Mouse (Mus musculus) liver, embryonic 13.5 days (tissue): ENCODE data around the gene Gm17374. TPM values are rescaled to one million over a fixed set of nuclear protein-coding genes. Genes with fewer than 3 reads are reported as not detected.
A peak's percentile ranks its signal among the peaks of the same experiment; 100 is the strongest.
"Not testable (repeated sequence)": the region's sequence is repeated elsewhere in the genome, so short reads cannot be mapped to it uniquely, and the experiment has no call there.

Source experiments
- ATAC-seq: fragments of 200-750 bp; cut with Nextera tagmentation; 2 replicates; pipeline ENCODE4 v1.8.0; 2017; ENCODE audit warnings: low read depth, mild to moderate bottlenecking, moderate number of reproducible peaks, moderate library complexity
- DNase-seq: peaks from one replicate; pipeline ENCODE4 v3.0.0; 2022
- H3K27ac ChIP-seq: fragments of 300-500 bp; sonication (generic); 2 replicates; pipeline ENCODE4 v1.5.1; 2015; ENCODE audit warnings: moderate library complexity, mild to moderate bottlenecking, inconsistent platforms
- H3K27me3 ChIP-seq: fragments of 300-500 bp; sonication (generic); 2 replicates; pipeline ENCODE4 v1.6.1; 2015; ENCODE audit warnings: mild to moderate bottlenecking, inconsistent platforms
- H3K36me3 ChIP-seq: fragments of 300-500 bp; sonication (generic); 2 replicates; pipeline ENCODE4 v1.6.1; 2015; ENCODE audit warnings: mild to moderate bottlenecking, inconsistent platforms
- H3K4me1 ChIP-seq: fragments of 300-500 bp; sonication (generic); replicated peaks from 2 replicates; pipeline ENCODE4 v1.6.1; 2015; ENCODE audit warnings: inconsistent platforms
- H3K4me2 ChIP-seq: fragments of 300-500 bp; sonication (generic); 2 replicates; pipeline ENCODE4 v1.6.1; 2015; ENCODE audit warnings: inconsistent platforms, mild to moderate bottlenecking, moderate library complexity
- H3K4me3 ChIP-seq: fragments of 300-500 bp; sonication (generic); replicated peaks from 2 replicates; pipeline ENCODE4 v1.5.1; 2015; ENCODE audit warnings: mild to moderate bottlenecking, inconsistent platforms
- H3K9ac ChIP-seq: fragments of 300-500 bp; sonication (generic); 2 replicates; pipeline ENCODE4 v1.6.1; 2015; ENCODE audit warnings: mild to moderate bottlenecking, inconsistent platforms
- H3K9me3 ChIP-seq: fragments of 300-500 bp; sonication (generic); replicated peaks from 2 replicates; pipeline ENCODE4 v1.6.1; 2016; ENCODE audit warnings: inconsistent platforms
- WGBS: fragments of 180-500 bp; shearing (Covaris S2); methylation state at CpG from one replicate; pipeline ENCODE4 v1.1.7; 2015; ENCODE audit not compliant: insufficient replicate concordance; 5-methylcytosine and 5-hydroxymethylcytosine counted together
- polyA plus RNA-seq: library from polyadenylated mRNA; unstranded; fragments of >200 nt; fragmentation: Nextera tagmentation; extraction: Ambion mirVana; gene quantifications from 2 replicates; pipeline ENCODE4 v1.2.1, GENCODE M21; 2015

Gm17374 gene
- polyA plus RNA-seq, 1 experiment from 2014 or later = not detected

DNA sequence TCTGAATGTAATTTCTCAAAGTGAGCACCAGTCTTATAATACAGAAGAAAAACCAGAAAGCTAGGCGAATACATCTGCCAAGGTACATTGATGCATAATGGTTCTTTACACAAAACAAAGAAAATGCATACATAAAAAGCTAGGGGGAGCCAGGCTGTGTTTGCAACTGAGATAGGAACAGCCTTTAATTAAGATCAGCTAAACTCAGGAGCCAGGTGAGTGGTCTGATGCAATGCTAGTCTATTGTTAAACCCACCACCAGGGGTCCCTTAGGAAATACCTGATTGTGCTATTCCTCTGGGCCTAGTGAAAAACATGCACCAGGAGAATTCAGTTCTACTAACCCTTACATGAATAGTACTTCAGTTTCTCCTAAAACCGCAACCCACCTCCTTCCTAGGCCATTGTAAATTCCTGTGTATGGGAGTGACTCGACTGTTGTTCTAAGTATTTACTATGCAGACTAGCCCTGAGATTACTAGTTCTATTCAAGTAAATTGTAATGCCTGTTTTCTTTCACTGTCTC, 33.9 kb downstream of the Gm17374 start:
- not testable (repeated sequence) for DNase-seq, H3K9ac ChIP-seq, ATAC-seq, H3K27ac ChIP-seq, H3K4me1 ChIP-seq, H3K4me3 ChIP-seq, H3K4me2 ChIP-seq, H3K27me3 ChIP-seq, H3K9me3 ChIP-seq
- 78% methylated on average over 3 of the region's 3 CpGs for WGBS
- peaks cover 16% of the 10 kb centered on the region for H3K36me3 ChIP-seq

GRCm38 (mm10) chr2:140200713-140201112, 48.9 kb downstream of the Gm17374 start:
- H3K27ac ChIP-seq = no peak overlapping the region
- no peak for DNase-seq

DNA sequence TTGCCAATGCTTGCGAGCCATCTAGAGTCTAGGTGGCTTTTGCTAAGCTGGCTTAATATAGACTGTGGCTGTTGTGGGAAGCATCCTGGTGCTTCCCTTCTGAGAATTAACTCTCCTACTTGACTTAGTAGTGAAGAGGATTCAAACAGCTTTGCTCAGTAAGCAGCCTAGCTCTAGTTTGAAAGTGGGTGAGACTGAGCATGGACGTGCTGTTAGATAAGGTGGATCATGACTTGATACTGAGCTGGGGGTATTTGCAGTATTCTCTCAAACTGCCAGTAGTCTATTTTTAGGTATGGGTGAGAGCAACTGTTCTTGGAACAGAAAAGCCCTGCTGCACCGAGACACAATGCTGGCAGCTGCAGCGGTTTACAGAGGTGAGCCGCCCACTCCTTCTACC, 50.7 kb downstream of the Gm17374 start:
- no peaks in the 10 kb centered on the region for H3K4me1 ChIP-seq
- 38% methylated on average over 5 of the region's 5 CpGs for WGBS
- DNase-seq (no peak), ATAC-seq (peak; percentile 69)
- no peak overlapping the region for H3K4me3 ChIP-seq
- no peaks in the 10 kb centered on the region for H3K9me3 ChIP-seq
- peaks cover 19% of the 10 kb centered on the region for H3K36me3 ChIP-seq
- no peak overlapping the region for H3K4me2 ChIP-seq
- H3K27me3 ChIP-seq = no peaks in the 10 kb centered on the region
- no peak overlapping the region for H3K9ac ChIP-seq
- no peak overlapping the region for H3K27ac ChIP-seq

More at GRCm38 (mm10) chr2:140200713-140201112, 48.9 kb downstream of the Gm17374 start:
- no peaks in the 10 kb centered on the region for H3K4me1 ChIP-seq
- WGBS = 63% methylated on average over 2 of the region's 2 CpGs
- no peak overlapping the region for H3K4me3 ChIP-seq
- H3K4me2 ChIP-seq = no peak overlapping the region
- peaks cover 22% of the 10 kb centered on the region for H3K36me3 ChIP-seq
- no peaks in the 10 kb centered on the region for H3K9me3 ChIP-seq
- no peaks in the 10 kb centered on the region for H3K27me3 ChIP-seq
- ATAC-seq = no peak
- H3K9ac ChIP-seq = no peak overlapping the region

Other genes starting within 250 kb of the Gm17374 start
- 18.4 and 19.7 TPM in 2 replicates for gene Tasp1, start 85.2 kb upstream of the Gm17374 start, polyA plus RNA-seq
- gene Esf1, start 18.5 kb downstream of the Gm17374 start, polyA plus RNA-seq = 15.8 and 19.1 TPM in 2 replicates
- gene Ndufaf5, start 18.6 kb downstream of the Gm17374 start, polyA plus RNA-seq = 11.4 and 12.4 TPM in 2 replicates
- gene Sel1l2, start 237.7 kb downstream of the Gm17374 start, polyA plus RNA-seq = not detected in 2 replicates
- 11.5 and 11.8 TPM in 2 replicates for gene Macrod2, start 243.3 kb downstream of the Gm17374 start, polyA plus RNA-seq